Mouse (Mus musculus) spleen, adult 12 weeks (tissue): ENCODE data around the gene Gnaq.

Source experiments
- DNase-seq: peaks from one replicate; pipeline ENCODE4 v3.0.0; 2022; ENCODE audit warnings: low spot score

The Gnaq gene

DNA sequence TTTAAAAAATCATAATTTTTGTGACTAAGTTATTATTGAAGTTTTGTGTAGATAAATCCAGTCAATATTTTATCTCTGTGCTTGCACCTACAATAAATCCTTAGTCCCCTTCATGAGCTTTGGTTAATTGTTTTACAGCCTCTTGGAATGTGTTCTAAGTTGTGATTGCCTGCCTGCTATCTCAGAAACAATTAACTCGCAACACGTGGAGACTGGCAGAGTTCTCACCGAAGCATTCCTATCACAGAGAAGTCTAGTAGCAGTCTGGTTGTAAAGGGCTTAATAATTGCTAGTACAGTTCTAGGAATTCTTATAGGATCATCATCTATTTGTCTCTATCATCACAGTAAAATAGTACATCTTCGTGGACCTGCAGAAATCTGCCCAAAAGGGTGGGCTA lies 243.2 kb downstream of the Gnaq start:
- no peak for DNase-seq

GRCm38 (mm10) chr19:16378565-16378964 lies 245.9 kb downstream of the Gnaq start:
- no peak for DNase-seq

DNA sequence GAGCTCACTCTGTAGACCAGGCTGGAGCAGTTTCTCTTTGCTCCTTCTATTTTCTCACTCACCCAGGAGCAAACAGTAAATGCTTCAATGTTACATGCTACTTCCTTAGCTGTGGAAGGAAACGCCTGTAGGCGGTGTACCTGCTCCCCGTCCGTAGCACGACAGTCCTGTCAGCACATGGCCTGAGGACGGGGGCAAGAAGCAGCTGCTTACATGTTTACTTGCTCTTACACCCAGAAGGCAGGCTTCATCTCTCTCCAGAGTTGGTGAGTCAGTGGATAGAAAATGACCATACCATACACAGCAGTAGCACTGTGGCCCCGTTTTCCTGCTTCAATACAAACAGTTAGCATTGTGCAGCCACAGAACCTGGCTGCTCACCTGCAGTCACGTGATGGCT lies 247.1 kb downstream of the Gnaq start:
- no peak for DNase-seq

- no peak for DNase-seq
Observed at GRCm38 (mm10) chr19:16382392-16382791, 249.8 kb downstream of the Gnaq start.

GRCm38 (mm10) chr19:16383127-16383526 lies 250.5 kb downstream of the Gnaq start:
- DNase-seq = no peak

DNA sequence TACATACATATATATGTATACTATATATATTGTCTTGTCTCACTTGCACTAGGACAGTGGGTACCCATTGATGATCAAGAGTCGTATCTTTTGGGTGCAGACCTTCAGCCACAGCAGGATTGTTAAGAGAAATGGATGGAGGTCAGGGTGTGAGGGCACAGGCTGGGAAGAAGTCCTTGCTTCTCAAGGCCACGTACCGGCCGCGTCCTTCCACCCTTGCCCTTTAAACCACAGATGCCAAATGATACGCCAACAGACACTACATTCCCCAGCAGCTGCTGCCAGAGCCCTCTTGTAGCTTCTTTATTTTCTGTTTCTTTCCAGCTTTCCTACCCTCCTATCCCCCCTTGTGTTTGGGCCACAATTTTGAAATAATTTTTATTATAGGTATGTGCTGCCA lies 251.5 kb downstream of the Gnaq start:
- DNase-seq = no peak

- DNase-seq = no peak
Observed at GRCm38 (mm10) chr19:16384957-16385356, 252.3 kb downstream of the Gnaq start.

- DNase-seq = no peak
Observed at GRCm38 (mm10) chr19:16386514-16386913, 253.9 kb downstream of the Gnaq start.

DNA sequence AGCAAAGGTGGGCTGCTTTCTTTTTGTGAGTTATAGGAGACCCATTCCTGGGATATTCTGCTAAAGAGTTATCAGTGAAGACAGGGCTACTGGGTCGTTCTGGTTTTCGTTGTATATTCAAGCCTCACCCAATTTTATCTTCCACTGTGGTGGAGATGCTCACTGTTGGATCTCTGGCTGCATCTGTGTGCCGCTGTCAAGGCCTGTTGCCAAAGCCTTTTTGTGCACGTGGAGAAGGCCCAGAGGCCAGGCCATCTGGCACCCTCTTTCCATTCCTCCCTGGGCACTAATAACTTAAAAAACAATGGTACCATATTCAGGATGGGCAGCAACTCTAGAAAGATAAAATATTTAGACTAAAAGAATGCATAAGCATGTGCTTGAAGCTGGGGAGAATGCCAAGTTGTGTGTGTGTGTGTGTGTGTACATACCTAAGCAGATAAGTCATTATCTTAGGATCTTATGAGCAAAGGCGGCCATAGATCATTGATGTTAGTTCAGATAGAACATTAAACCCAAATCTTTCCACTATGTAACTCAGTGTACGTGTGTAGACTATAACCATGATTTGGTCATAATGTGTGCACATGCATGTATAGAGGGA lies 257.7 kb downstream of the Gnaq start:
- no peak for DNase-seq

DNA sequence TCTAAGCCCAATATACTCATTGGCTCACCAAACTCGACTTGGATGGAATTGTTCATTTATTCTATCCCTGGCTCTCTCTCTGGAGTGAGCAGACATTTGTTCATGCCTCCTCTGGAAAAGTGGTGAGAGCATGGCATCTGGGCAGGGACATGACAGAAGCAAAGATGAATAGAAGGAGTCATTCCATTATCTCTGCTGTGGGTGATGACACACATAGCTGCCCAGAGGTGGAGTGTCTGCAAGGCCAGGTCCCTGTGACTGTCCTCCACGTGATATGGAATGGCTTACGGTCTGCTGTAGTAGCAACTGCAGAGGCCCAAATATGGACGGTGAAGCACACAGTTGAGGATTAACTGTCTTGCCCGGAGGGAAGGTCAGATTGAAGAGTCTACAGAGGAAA lies 261.8 kb downstream of the Gnaq start:
- DNase-seq = no peak

DNA sequence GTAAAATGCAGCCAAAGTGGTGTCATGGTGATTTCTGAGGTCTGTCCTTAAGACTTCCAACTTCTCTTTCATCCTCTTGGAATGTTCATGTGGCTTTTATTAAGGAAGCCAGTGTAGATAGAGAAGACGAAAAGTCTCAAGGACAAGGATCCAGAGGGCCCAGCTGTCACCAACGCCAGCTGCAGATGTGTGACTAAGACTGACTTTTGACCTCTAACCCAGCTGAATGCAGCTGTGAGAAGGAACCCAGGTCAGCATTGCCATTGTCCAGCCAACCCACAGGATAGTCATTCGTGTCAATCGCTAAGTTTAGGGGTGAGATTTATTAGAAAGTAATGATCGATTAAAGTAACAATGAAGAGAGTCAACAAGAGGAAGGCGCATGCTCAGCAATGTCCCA lies 270.5 kb downstream of the Gnaq start:
- DNase-seq = no peak

GRCm38 (mm10) chr19:16407727-16408126 lies 275.1 kb downstream of the Gnaq start:
- DNase-seq = no peak

DNA sequence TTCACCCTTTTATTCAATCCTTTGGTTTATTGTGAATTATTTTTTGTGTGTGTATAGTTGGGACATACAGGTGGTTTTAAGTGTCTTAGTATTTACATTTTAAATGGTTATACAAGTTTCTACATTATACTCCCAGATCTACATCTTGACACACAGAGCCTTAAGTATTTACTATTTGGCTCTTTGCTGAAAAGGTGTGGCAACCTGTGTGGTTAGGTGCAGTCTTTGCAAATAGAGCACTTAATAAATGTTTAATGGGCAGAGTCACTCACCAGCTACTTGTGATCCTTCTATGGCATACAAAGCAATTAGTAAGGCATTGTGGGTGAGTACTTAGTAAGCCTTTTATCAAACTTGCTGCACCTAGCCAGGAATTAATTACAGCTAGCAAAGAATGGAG lies 278.7 kb downstream of the Gnaq start:
- DNase-seq = no peak

GRCm38 (mm10) chr19:16418086-16418663 lies 285.5 kb downstream of the Gnaq start:
- DNase-seq = no peak

DNA sequence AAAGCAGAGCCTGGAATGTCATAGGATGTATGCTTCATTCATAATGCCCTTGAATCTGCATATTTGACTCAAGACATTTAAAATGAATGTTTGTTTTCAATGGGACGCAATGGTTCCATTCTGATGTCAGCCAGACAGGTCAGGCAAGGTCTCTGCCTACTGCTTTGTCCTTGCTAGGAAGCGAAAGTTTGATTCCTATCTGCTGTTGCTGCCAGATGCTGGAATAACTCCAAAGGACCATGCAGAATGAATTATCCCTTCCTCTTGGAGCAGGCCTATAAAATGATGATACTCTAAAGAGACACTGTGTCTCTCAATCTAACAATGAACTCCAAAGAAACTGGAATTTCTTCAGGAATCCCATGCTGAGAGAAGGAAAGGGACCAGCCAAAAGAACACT lies 293.0 kb downstream of the Gnaq start:
- no peak for DNase-seq

- no peak for DNase-seq
Observed at GRCm38 (mm10) chr19:16431368-16431767, 298.7 kb downstream of the Gnaq start.

DNA sequence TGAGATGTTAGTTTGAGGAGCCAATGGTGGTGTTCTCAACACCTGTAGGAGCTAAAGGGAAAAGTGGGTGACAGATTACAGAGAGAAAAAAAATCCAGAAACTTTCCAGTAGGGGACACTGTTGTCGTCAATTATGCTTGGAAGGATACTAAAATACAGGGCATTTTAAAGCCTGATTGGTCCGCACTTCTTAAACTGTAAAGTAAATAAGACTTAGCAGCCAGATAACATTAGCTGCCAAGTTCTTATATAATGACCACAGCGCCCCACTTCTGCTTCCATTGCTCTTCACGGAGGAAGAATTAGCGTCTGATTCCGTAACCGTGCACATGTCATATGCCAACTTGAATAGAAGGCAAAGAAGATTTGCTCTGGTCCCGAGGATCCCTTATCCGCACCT lies 302.2 kb downstream of the Gnaq start:
- DNase-seq = no peak

DNA sequence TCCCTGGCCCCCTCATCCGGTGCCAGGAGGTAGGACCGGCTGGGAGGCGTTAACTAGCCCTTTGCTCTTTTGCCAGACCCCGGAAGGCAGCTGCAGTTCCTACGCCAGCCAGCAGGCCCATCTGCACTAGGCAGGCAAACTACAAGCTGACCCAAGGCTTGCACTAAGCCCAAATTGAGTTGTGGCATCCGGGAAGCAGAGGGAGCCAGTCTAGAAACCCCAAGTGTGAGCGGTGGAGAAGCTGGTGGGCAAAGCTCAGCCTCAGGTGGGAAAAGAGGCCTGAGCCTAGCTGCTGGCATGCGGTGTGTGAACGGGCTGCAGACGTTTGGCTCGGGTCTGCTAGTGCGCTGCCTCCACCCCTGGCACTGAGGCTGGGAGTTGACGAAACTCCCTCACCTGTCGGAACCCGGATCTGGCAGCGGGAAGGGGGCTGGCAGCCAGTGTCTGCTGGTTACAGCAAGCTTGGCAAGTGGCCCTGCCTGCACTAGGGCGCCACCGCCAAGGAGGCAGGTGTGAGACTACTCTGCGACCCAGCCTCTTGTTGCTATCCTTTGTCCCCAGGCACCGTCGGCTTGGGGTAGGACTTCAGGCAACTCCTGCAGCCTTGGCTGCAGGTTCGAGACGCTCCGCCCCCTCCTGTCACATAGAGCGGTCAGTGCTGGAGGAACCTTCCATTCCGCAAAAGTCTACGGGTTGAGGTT lies 303.1 kb downstream of the Gnaq start, which contains the start of gene Gna14:
Gna14 (plus strand) TSS at position 232 of the 701 bp plus-strand sequence.
- DNase-seq = peak; percentile 17

DNA sequence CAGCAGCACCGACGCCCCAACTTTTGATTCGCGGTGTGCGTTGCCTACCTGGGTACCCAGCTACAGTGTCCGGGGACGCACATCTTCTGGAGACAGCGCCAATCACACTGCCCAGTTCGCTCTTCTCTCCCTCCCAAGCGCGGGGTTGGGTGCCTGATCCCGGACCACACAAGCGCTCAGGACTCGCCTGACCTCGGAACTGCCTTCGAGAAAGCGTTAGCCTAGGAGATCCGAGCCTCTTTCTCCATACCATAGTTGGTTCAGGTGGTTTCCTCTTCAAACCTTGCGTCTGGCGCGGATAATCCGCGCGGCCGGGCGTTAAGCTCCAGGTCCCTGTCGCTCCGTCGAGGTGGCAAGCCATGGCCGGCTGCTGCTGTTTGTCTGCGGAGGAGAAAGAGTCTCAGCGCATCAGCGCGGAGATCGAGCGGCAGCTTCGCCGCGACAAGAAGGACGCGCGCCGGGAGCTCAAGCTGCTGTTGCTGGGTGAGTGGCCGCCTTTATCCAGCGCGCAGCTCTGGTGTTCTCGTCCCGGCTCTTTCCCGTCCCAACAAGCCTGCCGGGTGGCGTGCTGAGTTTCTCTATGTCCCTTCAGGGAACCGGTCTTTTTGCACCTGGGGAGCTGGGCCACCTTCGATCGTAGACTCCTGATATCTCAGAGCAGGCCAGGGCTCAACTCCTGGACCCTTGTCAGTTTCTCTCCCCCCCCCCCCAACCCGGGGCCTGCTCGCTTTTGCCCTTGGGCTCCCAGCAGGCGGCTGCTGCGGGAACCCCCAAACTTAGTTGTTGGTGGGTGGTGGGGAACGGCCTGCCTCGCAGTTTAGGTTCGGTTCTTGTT lies 303.9 kb downstream of the Gnaq start:
- DNase-seq = no peak
